Mouse (Mus musculus) testis, postnatal 10 days (tissue): ENCODE results near the gene Dusp12.

Experiments used
- DNase-seq: peaks from one replicate; pipeline ENCODE4 v3.0.0; 2021; ENCODE audit warnings: low spot score

Dusp12 gene

DNA sequence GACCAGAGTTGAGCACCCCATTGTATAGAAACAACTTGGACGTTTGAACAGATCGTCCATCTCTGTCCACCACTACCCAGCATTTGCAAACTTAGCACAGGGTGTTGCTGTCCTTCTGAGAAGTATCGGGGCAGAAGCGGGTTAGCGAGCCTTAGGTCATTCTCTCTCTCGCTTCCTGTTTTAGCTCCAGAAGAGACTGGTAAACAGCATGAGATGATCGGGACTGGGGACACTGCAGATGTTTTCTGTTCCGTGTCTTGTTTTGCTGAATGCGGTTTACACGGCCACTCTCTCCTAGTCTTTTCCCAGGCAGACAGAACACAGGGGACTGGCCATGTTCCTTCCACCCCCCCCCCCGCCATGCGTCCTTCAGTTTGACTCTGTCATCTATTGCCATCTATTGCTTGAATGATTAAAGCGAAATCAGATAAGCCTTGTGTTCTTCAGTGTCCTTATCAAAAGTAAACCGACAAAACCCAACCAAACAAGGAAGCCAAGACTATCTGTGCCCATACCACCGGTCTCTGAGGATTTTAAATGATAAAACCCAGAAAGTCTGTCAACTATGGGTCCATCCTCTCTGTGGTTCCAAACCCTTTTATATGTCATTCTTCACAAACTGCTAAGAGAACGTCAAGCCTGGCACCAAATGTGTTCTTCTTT, 13.2 kb upstream of the Dusp12 start:
- no peak for DNase-seq

DNA sequence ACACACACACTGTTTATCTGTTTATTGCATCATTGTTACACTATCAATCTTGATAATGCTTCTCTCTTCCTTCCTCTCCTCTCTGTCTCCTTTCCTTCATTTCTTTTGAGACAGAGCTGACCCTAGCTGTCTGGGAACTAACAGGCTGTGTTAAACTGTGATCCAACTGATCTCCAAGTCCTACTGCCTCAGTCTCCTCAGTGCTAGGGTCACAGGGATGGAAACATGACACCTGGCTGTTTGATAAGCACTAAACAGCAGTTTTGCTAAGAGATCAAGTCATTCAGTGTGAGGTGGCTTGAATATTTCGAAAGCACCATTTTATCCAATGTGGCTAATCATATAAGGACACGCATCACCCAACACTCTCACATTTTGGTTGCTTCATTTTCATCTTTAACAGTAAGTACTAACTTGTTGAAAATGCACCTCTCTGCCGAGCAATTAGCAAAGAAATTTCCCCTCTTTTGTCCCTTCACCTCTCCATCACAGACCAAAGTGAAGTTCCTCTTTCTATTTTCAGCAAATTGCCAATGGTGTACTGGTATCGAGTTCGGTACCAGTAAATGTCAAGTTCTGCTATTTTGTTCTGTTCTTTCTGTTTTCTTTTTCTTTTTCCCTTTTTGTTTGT, 11.4 kb upstream of the Dusp12 start:
- DNase-seq: no peak

DNA sequence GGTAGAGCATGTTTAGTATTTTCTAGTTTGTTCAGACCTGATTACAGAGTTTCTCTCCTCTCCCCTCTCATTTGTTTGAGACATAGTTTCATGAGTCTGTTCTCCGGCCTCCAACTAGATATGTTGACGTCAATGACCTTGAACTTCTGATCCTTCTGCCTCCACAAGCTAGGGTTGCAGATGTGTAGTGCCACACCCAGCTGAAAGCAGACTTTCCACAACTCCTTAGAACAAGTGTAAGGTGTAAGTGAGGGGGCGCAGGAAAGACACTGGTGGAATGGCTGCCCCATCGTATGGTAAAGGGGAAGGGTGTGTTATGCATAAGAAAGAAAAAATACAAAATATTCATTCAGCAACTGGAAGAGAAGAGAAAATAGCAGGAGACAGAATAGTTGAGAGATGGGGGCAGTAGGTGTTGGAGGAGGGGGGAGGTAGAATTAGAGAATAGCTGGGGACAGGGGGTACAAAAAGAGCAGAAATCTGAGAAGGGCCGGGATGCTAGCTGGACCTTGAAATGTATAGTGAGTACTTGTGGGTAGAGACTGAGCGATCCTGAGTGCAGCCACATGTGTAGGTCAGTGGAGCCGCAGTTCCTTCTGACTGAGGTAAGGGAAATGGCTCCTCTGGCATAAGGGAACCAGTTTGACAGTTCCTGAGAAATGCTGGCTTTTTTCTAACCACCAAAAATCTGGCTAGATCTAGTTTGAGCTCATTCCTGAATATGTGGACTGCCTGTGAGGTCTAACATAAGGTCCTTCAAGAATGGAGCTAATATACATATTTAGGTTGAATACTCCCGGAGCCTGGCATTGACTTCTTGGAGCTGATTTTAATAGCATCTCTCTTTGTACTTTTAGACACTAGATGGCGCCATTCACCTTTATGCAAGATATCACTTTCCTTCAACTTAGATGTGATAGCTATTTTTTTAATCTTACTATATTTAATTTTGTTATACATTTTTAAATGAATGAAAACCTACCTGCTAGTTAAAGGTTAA, 9.6 kb upstream of the Dusp12 start:
- DNase-seq: no peak

DNA sequence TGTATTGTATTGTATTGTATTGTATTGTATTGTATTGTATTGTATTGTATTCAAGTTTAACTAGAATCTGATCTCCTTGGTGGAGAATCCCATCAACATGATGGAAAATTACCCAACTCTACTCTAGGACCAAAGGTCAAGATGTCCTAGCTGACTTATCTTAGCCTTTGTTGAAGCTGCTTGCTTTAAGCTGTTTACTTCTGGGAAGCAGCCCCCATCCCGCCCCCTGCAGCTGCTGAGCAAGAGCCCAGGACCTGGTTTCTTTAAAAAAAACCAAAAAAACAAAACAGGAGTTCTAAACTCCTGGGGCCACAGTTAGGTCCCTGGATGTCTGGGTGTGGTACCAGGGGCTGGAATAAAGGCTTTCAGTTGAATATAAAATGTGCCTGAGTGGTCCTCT, 6.9 kb upstream of the Dusp12 start:
- no peak for DNase-seq

DNA sequence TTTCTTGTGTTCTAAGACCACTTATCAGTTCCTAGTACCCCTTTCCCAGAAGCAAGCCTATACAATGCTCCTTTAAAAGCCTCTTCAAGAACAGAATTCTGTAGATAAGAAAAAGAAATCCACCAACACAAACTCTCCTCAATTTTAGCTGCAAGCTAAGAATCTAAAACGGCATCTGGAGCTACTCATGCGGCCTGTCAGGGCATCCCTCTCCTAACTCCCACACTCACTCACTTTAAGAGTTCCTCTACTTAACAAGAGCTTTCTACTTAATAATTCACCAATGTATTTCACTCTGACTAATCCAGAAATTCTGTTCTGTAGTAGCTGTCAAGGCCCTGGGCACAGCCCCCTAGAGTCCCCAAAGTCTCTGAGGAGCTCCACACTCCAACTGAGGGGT, 6.3 kb upstream of the Dusp12 start:
- no peak for DNase-seq

DNA sequence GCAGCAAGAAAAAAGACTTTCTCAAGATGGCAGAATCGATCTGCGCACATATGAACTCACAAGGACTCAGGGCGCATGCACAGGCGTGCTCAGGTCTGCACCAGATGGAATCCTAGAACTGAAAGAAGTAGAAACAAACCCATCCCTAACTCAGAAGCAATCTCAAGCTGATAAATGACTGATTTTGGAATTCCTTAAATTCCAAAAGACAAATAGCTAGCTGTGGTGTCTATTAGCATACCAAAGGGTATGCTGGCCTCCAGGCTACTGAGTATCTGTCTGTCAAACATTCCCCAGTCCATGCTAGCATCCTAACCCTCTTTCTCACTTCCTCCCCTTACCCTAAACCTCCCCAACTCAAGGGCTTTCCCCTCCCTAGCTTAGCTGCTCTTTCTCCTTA, 4.0 kb upstream of the Dusp12 start:
- DNase-seq: no peak

DNA sequence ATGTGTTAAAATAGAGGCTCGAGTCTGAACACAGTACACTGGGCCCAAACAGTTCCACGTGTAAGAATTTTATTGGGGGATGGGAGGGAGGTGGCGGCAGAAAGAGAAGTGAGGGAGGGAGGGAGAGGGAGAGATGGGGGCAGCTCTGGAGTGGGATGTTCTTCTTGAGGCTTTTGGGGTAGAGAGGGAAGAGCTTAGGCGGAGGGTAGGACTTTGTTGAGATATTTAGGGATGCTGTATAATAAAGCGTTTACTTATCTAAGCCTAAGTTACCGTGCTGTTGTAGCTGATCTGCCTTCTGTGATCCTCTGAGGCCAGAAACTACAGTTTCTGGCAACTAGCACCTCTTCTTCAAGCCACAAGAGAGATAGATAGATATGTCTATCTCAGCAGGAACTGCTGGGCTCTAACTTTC, 711 bp upstream of the Dusp12 start:
- peak; percentile 3 for DNase-seq

DNA sequence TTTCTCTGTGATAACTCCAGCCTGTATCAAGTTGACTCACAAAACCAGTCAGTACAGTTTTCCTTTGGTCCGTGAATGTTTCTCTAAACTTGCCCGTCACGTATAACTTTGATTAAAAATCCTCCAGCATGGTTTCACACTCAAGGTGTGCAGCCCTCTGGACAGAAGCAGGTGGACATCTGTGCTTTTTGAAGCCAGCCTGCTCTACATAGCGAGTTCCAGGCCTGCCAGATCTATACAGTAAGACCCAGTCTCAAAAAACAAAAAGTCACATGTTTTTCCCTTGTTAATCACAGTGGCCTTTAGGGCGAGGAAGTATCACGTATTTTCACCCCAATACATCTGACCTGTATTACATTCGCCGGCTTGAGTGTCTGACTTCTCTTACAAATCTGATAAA, 950 bp downstream of the Dusp12 start:
- no peak for DNase-seq

DNA sequence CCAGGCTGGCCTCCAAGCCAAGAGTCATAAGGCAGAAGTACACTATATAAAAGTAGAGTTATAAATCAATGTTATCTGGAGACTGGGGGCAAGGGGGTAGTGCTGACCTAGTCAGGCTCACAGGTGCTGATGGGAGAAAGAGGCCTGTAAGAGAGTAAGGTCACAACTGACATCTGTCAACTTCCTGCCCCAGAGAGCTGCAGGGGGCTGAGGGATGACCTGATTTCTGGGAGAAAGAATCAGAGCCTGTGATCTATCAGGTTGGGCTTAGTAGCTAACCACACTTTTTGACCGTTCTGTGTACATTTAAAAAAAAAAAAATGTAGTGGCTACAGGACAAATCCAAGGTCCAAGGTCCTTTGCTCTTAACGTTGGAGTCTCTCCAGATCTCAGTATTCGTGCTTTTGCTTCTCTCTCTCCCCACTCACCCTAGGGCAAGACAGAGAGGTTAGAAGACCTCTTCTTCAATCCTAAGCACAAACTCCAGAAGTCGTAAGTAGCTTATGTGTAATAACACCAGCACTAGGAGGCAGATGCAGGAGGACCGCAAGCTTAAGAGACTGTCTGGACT, 2.3 kb downstream of the Dusp12 start:
- DNase-seq: peak; percentile 25

DNA sequence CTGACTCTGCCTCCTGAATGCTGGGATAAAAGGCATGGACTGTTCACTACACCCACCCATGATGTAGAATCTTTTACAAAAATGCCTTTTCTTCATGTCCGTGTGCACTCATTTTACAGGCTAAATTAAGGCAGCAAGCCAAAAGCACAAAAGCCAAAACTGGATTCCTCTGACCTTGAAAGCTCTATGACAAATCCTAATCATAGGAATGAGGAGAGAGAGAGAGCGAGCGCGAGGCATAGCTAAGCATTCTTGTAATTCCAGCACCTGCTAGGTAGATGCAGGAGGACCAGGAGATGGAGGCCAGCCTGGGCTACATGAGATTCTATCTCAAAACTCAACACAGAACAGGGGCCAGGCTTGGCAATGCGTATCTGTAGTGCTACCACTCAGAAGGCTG, 8.4 kb downstream of the Dusp12 start:
- DNase-seq: no peak

DNA sequence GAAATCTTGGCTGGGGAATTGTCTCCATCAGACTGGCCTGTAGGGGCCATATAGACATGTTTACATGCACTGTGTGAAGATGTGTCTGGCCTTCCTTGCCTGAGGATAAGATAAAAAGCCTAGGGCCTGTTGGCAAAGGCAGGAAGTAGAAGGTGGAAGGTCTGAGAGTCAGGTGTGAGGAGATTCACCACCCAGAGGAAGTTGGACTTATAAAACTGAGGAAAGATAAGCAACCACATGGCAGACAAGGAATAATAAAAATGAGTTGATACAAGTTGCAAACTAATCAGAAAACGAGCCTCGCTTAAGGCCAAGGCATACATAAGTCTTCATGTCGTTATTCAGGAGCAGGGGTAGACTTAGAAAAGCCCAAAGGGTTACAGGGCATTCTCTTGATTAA, 9.7 kb downstream of the Dusp12 start:
- DNase-seq: no peak

DNA sequence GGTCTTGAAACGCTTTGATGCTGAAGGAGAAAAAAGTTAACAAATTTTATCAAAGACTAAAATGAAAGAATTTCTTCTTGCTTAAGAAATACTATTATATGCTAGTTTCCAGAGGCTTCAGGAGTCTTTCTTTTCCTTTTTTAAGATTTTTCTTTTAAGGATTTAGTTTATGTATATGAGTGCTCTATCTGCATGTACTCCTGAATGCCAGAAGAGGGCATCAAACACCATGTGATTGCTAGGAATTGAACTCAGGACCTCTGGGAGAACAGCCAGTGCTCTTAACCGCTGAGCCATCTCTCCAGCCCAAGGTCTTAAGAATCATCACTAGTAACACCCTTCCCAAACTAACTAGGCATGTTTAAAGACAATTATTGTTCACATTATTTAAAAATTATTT, 13.4 kb downstream of the Dusp12 start:
- DNase-seq: no peak

DNA sequence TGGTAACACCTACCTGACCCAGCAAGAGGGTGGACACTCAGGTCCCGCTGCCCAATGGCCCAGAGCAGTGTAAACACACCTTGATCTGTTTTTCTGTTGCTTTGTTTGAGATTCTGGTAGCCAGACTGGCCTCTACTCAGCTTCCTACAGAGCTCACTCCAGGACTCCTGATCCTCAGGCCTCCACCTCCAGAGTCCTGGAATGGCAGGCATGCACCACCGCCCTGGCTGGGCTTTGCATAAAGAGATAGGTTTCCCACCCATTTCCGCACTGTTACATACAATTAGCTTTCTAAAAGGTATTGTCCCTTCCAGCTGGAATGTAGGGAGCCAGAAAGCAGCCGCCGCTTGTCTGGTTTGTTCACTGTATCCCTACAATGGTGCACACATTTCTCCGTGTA, 13.9 kb downstream of the Dusp12 start:
- no peak for DNase-seq

DNA sequence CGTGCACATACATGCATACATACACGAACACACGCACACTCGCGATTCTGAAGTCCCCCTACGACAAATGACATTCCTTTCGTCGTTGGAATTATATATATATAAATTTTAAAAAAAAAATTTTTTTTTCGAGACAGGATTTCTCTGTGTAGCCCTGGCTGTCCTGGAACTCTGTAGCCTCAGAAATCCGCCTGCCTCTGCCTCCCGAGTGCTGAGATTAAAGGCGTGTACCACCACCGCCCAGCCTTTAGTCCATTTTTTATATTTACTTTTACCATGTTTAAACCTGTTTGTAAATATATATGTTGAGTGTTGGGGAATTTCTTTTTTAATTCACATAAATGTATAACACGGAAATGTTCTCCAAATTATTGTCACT, 16.4 kb downstream of the Dusp12 start:
- no peak for DNase-seq

DNA sequence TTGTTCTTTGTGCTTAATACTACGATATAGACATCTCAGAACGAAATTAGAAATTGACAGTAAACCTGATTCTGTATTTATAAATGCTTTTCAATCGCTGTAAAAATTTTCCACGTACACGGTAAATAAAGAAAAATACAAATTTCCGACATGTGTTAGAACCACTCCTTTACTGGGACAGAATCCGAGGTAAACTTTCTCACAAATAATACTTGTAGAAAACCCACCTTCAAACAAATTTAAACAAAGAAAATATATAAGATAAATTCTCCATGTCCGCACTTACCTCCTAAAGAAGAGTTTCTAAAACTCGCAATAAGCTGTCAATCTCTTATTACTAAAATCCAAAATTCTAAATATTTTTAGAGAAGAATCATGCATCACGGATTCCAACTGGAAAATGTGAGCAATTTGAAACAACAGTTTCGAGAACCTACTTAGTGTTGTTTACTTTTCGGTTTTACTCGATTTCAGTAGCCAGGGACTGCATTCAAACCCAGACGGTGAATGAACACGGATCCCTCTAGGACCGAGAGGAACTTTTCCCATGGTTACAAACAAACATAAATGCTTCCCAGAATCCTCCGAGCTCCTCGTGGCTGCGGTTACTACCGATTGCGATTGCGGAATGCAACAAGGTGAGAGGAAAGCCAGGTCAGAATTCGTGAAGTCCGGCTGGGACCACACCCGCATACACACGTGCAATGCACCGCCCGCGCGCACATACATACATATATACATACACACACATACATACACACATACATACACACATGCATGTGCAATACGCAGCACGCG, 17.0 kb downstream of the Dusp12 start:
- DNase-seq: peak; percentile 68

DNA sequence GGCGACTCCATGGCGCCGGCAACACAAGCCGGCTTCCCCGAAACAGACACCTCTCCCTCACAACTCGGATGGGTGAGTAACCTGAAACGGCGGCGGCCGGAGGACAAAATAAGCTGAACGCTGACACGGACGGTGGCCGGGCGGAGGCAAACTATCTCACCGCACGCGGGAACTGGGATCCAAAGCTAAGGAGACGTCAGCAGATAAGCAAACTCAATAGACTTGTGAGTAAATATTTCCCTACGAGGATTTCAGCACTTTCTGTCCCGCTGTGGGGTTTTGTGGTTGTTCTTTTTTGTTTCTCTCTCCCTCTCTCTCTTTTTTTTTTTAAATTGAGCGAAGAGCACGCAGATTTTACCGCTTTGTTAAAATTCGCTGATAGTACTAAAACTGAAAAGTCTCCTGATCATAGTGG, 17.6 kb downstream of the Dusp12 start, which contains the start of gene Atf6:
Gene Atf6 (minus strand): TSS at position 81 of the 415 bp plus-strand sequence.
- DNase-seq: peak; percentile 97

DNA sequence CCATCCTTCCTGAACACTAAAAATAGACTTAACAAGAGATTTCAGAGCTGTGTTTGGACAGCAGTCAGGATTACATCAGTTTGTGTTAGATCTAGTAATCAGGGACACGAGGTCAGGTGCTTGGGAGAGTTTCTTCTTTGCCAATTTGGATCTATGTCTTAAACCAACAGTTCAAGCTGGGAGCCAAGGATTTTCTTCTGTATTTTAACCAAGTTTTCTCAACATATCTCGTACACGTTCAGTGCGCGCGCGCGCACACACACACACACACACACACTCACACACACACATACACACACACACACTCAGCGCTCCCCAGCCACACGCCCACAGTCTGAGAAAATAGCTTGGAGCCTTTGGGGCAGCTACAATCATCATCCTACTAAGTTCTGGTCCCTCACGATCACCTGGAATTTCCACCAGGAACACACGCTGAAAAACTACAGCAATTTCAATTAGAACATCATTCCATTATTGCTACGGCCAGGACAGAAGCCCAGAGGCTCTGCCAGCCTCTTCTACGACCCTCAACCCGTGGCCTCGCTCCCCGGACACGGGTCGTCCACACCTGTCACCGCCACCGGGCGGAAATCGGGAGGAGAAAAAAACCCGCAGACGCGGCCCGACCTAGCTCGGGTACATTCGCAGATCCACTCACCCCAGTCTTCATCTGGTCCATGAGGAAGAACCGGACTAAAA, 18.2 kb downstream of the Dusp12 start:
- no peak for DNase-seq

DNA sequence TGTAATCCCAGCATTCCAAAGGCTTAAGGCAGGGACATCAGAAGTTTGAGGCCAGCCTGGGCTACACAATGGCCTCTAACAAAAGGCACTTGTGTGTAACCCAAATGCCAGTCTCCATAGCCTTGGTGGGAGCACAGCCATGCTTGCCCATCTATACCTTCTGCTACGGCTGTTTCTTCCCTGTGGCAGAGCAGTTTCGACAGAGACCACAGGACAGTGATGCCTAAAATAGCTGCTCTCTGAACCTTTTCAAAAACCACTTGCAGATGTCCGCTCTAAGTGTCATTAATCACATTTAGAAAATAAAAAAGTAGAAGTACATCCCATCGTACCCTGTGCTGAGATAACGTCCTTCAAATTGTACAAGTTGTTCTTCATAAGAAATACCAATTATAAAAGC, 19.9 kb downstream of the Dusp12 start:
- DNase-seq: no peak

DNA sequence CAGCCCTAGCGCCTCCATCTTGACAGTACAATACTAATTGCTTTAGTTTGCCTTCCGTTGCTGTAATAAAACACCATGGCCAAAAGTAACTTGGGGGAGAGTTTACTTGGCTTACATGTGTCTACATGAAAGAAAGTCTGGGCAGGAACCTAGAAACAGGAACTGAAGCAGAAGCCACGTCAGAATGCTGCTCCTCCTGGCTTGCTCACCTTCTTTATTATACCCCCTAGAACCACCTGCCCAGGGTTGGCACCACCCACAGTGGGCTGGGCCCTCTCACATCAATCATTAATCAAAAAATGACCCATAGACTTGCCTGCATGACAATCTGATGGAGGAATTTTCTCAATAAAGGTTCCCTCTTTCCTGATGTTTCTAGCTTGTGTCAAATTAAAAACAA, 20.6 kb downstream of the Dusp12 start:
- DNase-seq: no peak

DNA sequence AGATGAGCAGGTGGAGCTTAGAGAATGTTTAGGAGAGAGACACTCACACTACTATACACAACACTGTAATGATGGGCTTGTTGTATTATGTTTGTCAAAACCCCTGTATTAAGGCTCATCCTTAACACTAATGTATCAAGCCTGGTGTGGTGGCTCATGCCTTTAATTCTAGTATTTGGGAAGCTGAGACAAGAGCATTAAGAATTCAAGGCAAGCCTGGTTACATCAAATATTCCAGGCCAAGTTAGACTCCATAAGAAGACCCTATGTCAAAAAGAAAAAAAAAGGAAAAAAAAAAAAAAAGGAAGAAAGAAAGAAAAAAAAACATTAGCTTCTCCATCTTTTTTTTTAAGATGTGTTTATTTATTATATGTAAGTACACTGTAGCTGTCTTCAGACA, 21.1 kb downstream of the Dusp12 start:
- DNase-seq: no peak

DNA sequence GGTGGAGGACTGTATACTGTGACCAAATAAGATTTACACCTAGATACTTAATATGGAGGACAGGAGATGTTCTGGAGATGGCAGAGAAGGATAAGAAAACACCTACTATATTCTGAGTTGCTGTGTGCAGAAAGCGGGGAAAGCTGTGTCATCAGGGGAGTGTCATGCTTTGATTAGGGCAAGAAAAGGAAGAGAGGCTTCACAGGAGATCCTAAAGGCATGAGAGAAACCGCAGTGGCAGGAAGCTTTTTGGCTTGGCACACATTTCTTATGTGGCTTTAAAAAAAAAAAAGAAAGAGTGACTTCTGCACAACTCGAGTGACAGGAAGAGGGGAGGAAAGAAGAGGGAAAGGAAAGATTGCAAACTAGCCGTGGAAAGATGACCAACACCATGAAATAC, 22.3 kb downstream of the Dusp12 start:
- no peak for DNase-seq
